Mouse (Mus musculus): ENCODE measurements around the gene Cgnl1. TPM values are rescaled to one million over a fixed set of nuclear protein-coding genes. Genes with fewer than 3 reads are reported as not detected.

Cgnl1 gene
- polyA plus RNA-seq, 1 experiment from 2014 or later = 25.3 TPM

DNA sequence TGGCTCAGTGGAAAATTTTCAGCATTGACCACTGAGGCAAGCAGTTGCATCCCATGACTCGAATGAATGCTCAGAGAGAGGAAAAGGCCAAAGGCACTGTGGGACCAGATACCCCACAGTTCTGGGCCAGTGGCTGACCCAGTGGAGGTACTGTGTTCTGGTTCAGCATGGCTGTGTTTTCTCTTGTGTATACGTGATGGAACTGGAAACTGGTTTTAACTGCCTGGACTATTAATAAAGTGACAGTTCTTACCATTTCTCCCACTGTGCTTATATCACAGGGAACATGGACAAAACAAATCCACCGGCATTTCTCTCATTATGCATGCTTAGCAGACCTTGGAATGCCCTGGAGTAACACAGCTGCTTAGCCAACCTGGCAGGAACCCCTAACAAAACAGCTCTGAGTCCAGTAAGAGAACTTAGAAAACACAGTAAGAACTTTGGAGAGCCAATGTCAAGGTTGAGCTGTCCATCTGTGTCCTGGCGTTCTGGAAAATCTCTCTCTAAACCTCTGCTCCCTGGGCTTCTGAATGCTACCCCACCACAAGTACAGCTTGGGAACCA is 131.0 kb downstream of the Cgnl1 start:
- WGBS = 62% methylated on average over 4 of the region's 4 CpGs
- peaks cover 8% of the 10 kb centered on the region; the same call in 1 of the 2 replicates for H3K9me3 ChIP-seq (replicated peaks; ENCODE audit: control insufficient read depth, low read length)
- no peaks in the 10 kb centered on the region for H3K27me3 ChIP-seq (ENCODE audit: control insufficient read depth, insufficient read depth, low read length)
- H3K4me2 ChIP-seq (ENCODE audit: low read depth, low read length) = no peak overlapping the region
- H3K36me3 ChIP-seq (ENCODE audit: control insufficient read depth, insufficient read depth) = peaks cover 19% of the 10 kb centered on the region
- H3K9ac ChIP-seq (ENCODE audit: low read length) = no peak overlapping the region
- no peak overlapping the region for H3K4me3 ChIP-seq (ENCODE audit: low read length)
- no peak for ATAC-seq (replicated peaks; ENCODE audit: extremely low read depth, insufficient read depth, low FRiP score)
- H3K4me1 ChIP-seq (ENCODE audit: control insufficient read depth, insufficient read depth, low read length) = no peaks in the 10 kb centered on the region
- no peak overlapping the region for H3K27ac ChIP-seq (ENCODE audit: low read length)

DNA sequence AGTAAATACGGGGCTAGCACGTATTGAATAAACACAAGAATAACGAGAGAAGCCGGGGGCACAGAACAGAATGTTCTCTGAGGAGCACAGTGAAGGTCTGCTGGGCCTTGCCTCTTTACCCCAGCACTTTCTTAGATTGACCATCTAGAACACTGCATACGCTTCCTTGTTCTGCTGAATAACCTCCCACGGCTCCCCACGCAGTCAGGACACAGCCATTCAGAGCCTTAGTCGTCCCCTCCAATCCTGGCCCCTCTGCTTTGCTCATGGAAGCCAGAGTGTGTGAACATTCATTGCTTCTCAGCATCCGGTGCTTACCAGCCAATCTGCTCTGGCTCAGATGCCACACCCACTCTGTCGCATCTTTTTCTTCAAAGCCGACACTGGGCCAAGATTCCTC is 133.2 kb downstream of the Cgnl1 start:
- Histone ChIP-seq H3K4me2 (ENCODE audit: low read depth, low read length) (no peak overlapping the region), H3K4me3 (ENCODE audit: low read length) (no peak overlapping the region), H3K9ac (ENCODE audit: low read length) (no peak overlapping the region), H3K9me3 (replicated peaks; ENCODE audit: control insufficient read depth, low read length) (peaks cover 10% of the 10 kb centered on the region; the same call in 1 of the 2 replicates), H3K36me3 (ENCODE audit: control insufficient read depth, insufficient read depth) (peaks cover 12% of the 10 kb centered on the region), H3K4me1 (ENCODE audit: control insufficient read depth, insufficient read depth, low read length) (no peaks in the 10 kb centered on the region), H3K27me3 (ENCODE audit: control insufficient read depth, insufficient read depth, low read length) (no peaks in the 10 kb centered on the region), H3K27ac (ENCODE audit: low read length) (no peak overlapping the region)
- no peak for ATAC-seq (replicated peaks; ENCODE audit: extremely low read depth, insufficient read depth, low FRiP score)
- WGBS = 77% methylated on average over 11 of the region's 11 CpGs

DNA sequence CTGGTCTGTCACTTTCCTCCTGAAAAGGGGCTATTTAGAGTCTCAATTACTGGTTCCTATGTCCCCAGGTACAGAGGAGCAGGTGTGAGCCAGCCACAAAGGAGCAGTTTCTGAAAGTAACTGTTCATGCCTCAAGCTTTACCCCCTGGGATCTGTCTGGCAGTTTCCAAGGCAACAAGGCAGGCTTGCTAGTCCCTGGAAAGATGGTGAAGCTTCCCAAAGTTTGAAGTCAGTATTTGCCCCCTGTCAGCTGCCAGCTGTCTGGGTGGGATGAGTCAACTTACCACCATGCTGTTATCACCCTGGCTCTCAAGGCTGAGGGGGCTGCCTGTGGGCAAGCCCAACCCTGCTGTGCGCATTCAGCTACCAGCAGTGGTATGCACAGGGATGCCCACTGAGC is 134.5 kb downstream of the Cgnl1 start:
- H3K4me2 ChIP-seq (ENCODE audit: low read depth, low read length) = no peak overlapping the region
- WGBS = 81% methylated on average over 1 of the region's 1 CpGs
- no peaks in the 10 kb centered on the region for H3K27me3 ChIP-seq (ENCODE audit: control insufficient read depth, insufficient read depth, low read length)
- no peak overlapping the region for H3K27ac ChIP-seq (ENCODE audit: low read length)
- no peaks in the 10 kb centered on the region; the same call in 1 of the 2 replicates for H3K36me3 ChIP-seq (ENCODE audit: control insufficient read depth, insufficient read depth)
- H3K4me3 ChIP-seq (ENCODE audit: low read length) = no peak overlapping the region
- 0 out of 2 replicates have a peak, but pooled peaks cover 5% of the 10 kb centered on the region for H3K9me3 ChIP-seq (replicated peaks; ENCODE audit: control insufficient read depth, low read length)
- H3K9ac ChIP-seq (ENCODE audit: low read length) = no peak overlapping the region
- no peaks in the 10 kb centered on the region for H3K4me1 ChIP-seq (ENCODE audit: control insufficient read depth, insufficient read depth, low read length)
- no peak for ATAC-seq (replicated peaks; ENCODE audit: extremely low read depth, insufficient read depth, low FRiP score)

GRCm38 (mm10) chr9:71635627-71636026 is 135.8 kb downstream of the Cgnl1 start:
- Histone ChIP-seq H3K36me3 (ENCODE audit: control insufficient read depth, insufficient read depth) (peaks cover 7% of the 10 kb centered on the region), H3K9ac (ENCODE audit: low read length) (no peak overlapping the region), H3K4me3 (ENCODE audit: low read length) (no peak overlapping the region), H3K9me3 (replicated peaks; ENCODE audit: control insufficient read depth, low read length) (0 out of 2 replicates have a peak, but pooled peaks cover 5% of the 10 kb centered on the region), H3K4me2 (ENCODE audit: low read depth, low read length) (no peak overlapping the region), H3K27ac (ENCODE audit: low read length) (no peak overlapping the region), H3K4me1 (ENCODE audit: control insufficient read depth, insufficient read depth, low read length) (no peaks in the 10 kb centered on the region), H3K27me3 (ENCODE audit: control insufficient read depth, insufficient read depth, low read length) (no peaks in the 10 kb centered on the region)
- ATAC-seq (replicated peaks; ENCODE audit: extremely low read depth, insufficient read depth, low FRiP score) = no peak
- WGBS = 62% methylated on average over 1 of the region's 1 CpGs

GRCm38 (mm10) chr9:71634916-71635315 is 136.5 kb downstream of the Cgnl1 start:
- H3K9me3 ChIP-seq (replicated peaks; ENCODE audit: control insufficient read depth, low read length) = 0 out of 2 replicates have a peak, but pooled peaks cover 5% of the 10 kb centered on the region
- ATAC-seq (replicated peaks; ENCODE audit: extremely low read depth, insufficient read depth, low FRiP score) = no peak
- no peaks in the 10 kb centered on the region for H3K27me3 ChIP-seq (ENCODE audit: control insufficient read depth, insufficient read depth, low read length)
- H3K27ac ChIP-seq (ENCODE audit: low read length) = no peak overlapping the region
- H3K4me1 ChIP-seq (ENCODE audit: control insufficient read depth, insufficient read depth, low read length) = no peaks in the 10 kb centered on the region
- no peak overlapping the region for H3K9ac ChIP-seq (ENCODE audit: low read length)
- H3K4me2 ChIP-seq (ENCODE audit: low read depth, low read length) = no peak overlapping the region
- 96% methylated on average over 2 of the region's 2 CpGs for WGBS
- no peak overlapping the region for H3K4me3 ChIP-seq (ENCODE audit: low read length)
- H3K36me3 ChIP-seq (ENCODE audit: control insufficient read depth, insufficient read depth) = peaks cover 12% of the 10 kb centered on the region

- H3K9me3 ChIP-seq (replicated peaks; ENCODE audit: control insufficient read depth, low read length) = 0 out of 2 replicates have a peak, but pooled peaks cover 3% of the 10 kb centered on the region
- H3K27ac ChIP-seq (ENCODE audit: low read length) = no peak overlapping the region
- no peak overlapping the region for H3K9ac ChIP-seq (ENCODE audit: low read length)
- ATAC-seq (replicated peaks; ENCODE audit: extremely low read depth, insufficient read depth, low FRiP score) = no peak
- H3K4me3 ChIP-seq (ENCODE audit: low read length) = no peak overlapping the region
- no peaks in the 10 kb centered on the region for H3K27me3 ChIP-seq (ENCODE audit: control insufficient read depth, insufficient read depth, low read length)
- WGBS = 41% methylated on average over 6 of the region's 6 CpGs
- H3K4me1 ChIP-seq (ENCODE audit: control insufficient read depth, insufficient read depth, low read length) = peaks cover 9% of the 10 kb centered on the region
- H3K36me3 ChIP-seq (ENCODE audit: control insufficient read depth, insufficient read depth) = peaks cover 13% of the 10 kb centered on the region
- H3K4me2 ChIP-seq (ENCODE audit: low read depth, low read length) = no peak overlapping the region
Measured at GRCm38 (mm10) chr9:71628921-71629320, 142.5 kb downstream of the Cgnl1 start.

DNA sequence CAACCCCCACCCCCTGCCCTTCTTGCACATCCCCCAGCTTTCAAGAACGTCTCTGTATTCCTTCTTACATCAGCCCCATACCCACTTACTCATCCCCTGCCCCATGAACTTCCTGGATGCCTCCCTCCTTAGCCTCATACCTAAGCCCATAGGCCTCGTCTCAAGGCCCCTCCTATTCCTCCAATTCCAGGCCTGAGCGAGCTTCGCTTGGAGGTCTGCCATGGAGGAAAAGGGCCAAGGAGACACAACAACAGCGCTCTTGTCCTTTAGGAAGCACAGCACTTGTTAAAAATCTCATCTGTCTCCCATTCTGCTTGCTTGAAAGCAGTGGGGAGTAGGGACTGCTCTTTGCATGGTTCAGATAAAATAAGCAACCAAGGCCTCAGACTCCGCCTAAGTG is 143.1 kb downstream of the Cgnl1 start:
- Histone ChIP-seq H3K9ac (ENCODE audit: low read length) (no peak overlapping the region), H3K4me2 (ENCODE audit: low read depth, low read length) (no peak overlapping the region), H3K4me1 (ENCODE audit: control insufficient read depth, insufficient read depth, low read length) (peaks cover 14% of the 10 kb centered on the region), H3K4me3 (ENCODE audit: low read length) (no peak overlapping the region), H3K36me3 (ENCODE audit: control insufficient read depth, insufficient read depth) (peaks cover 13% of the 10 kb centered on the region), H3K9me3 (replicated peaks; ENCODE audit: control insufficient read depth, low read length) (no peaks in the 10 kb centered on the region), H3K27me3 (ENCODE audit: control insufficient read depth, insufficient read depth, low read length) (no peaks in the 10 kb centered on the region), H3K27ac (ENCODE audit: low read length) (no peak overlapping the region)
- ATAC-seq (replicated peaks; ENCODE audit: extremely low read depth, insufficient read depth, low FRiP score) = no peak
- WGBS = 69% methylated on average over 6 of the region's 6 CpGs

DNA sequence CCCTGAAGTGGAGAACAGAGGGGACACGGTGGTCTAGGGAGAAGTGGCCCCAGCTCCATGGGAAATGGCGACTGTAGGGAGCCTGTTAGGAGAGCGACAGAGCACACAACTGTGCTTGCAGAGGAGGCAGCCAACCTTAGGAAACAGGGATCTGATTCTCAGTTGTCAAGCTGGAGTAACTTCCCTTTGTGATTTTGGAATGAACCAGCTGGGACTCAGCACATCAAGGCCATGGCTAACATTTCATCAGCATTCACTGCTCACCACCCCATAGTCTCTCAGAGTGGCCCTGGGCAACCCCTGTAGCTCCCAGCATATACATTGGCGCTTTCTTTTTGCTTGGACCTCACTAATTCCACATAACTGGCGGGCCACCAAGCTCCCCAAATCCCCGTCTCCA is 145.4 kb downstream of the Cgnl1 start:
- Histone ChIP-seq H3K4me2 (ENCODE audit: low read depth, low read length) (no peak overlapping the region), H3K9ac (ENCODE audit: low read length) (no peak overlapping the region), H3K4me3 (ENCODE audit: low read length) (no peak overlapping the region), H3K4me1 (ENCODE audit: control insufficient read depth, insufficient read depth, low read length) (peaks cover 27% of the 10 kb centered on the region), H3K9me3 (replicated peaks; ENCODE audit: control insufficient read depth, low read length) (no peaks in the 10 kb centered on the region), H3K27ac (ENCODE audit: low read length) (no peak overlapping the region), H3K27me3 (ENCODE audit: control insufficient read depth, insufficient read depth, low read length) (no peaks in the 10 kb centered on the region), H3K36me3 (ENCODE audit: control insufficient read depth, insufficient read depth) (0 out of 2 replicates have a peak, but pooled peaks cover 9% of the 10 kb centered on the region)
- 82% methylated on average over 6 of the region's 6 CpGs for WGBS
- no peak for ATAC-seq (replicated peaks; ENCODE audit: extremely low read depth, insufficient read depth, low FRiP score)

DNA sequence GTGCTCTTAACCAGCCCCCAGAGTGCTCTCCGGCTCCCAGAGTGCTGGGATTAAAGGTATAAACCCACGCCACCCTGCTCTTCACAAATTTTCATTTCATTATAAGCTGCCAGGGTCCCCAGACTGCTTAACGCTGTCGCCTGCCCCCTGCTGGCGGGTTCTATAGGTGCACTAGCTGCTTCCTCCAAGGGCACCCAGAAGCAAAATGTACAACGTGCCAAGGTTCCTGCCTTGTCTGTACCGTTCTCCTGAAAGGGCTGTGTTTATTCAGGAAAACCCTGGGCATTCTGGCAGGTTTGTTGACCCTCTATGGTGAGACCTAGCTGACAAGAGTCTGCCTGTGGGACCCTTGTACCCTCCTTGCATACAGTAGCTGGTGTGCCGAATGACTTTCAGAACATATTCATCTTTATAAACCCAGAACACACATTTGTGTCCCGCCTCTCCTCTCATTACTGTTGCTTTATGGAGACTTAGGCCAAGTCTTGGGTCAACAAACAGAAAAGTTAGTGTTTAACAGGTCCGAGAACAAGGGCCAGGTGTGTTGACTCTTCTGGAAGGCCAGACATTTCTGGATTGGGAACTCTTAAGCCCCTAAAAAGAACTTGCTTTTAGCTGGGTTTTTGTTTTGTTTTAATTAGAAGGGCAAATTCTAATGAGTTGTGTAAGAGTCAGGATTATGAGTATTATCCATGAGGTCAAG is 146.5 kb downstream of the Cgnl1 start:
- no peak overlapping the region for H3K4me2 ChIP-seq (ENCODE audit: low read depth, low read length)
- 47% methylated on average over 10 of the region's 10 CpGs for WGBS
- 0 out of 2 replicates have a peak, but pooled peaks cover 2% of the 10 kb centered on the region for H3K36me3 ChIP-seq (ENCODE audit: control insufficient read depth, insufficient read depth)
- H3K27ac ChIP-seq (ENCODE audit: low read length) = no peak overlapping the region
- no peak overlapping the region for H3K4me3 ChIP-seq (ENCODE audit: low read length)
- H3K9me3 ChIP-seq (replicated peaks; ENCODE audit: control insufficient read depth, low read length) = no peaks in the 10 kb centered on the region
- H3K27me3 ChIP-seq (ENCODE audit: control insufficient read depth, insufficient read depth, low read length) = no peaks in the 10 kb centered on the region
- peaks cover 27% of the 10 kb centered on the region for H3K4me1 ChIP-seq (ENCODE audit: control insufficient read depth, insufficient read depth, low read length)
- ATAC-seq (replicated peaks; ENCODE audit: extremely low read depth, insufficient read depth, low FRiP score) = no peak
- H3K9ac ChIP-seq (ENCODE audit: low read length) = no peak overlapping the region
